Mouse (Mus musculus): ENCODE results near the gene Ppp2r1b. TPM values are rescaled to one million over a fixed set of nuclear protein-coding genes. Genes with fewer than 3 reads are reported as not detected.

Ppp2r1b gene
- total RNA-seq, 2 experiments from 2014 or later: 35.8 to 35.9 TPM

GRCm38 (mm10) chr9:50835068-50835705 is 9.9 kb upstream of the Ppp2r1b start:
- no peak for DNase-seq (ENCODE audit: low spot score in 2 of 2)

GRCm38 (mm10) chr9:50836097-50836496 is 9.0 kb upstream of the Ppp2r1b start:
- no peak for DNase-seq (ENCODE audit: low spot score in 2 of 2)

- DNase-seq (ENCODE audit: low spot score in 2 of 2): no peak
Measured at GRCm38 (mm10) chr9:50841079-50841789, 3.9 kb upstream of the Ppp2r1b start.

- DNase-seq (ENCODE audit: low spot score in 2 of 2): no peak
Measured at GRCm38 (mm10) chr9:50845547-50845946, 446 bp downstream of the Ppp2r1b start.

GRCm38 (mm10) chr9:50847133-50847532 is 2.0 kb downstream of the Ppp2r1b start:
- no peak for DNase-seq (ENCODE audit: low spot score in 2 of 2)

GRCm38 (mm10) chr9:50847606-50848368 is 2.7 kb downstream of the Ppp2r1b start:
- DNase-seq (ENCODE audit: low spot score in 2 of 2): no peak

- no peak for DNase-seq (ENCODE audit: low spot score in 2 of 2)
Measured at GRCm38 (mm10) chr9:50848821-50849220, 3.7 kb downstream of the Ppp2r1b start.

- peak; percentile 67 to 79 for DNase-seq (ENCODE audit: low spot score in 2 of 2)
Measured at GRCm38 (mm10) chr9:50849249-50849648, 4.1 kb downstream of the Ppp2r1b start.

- DNase-seq (ENCODE audit: low spot score in 2 of 2): no peak
Measured at GRCm38 (mm10) chr9:50849755-50850154, 4.7 kb downstream of the Ppp2r1b start.

GRCm38 (mm10) chr9:50850271-50850670 is 5.2 kb downstream of the Ppp2r1b start:
- no peak for DNase-seq (ENCODE audit: low spot score in 2 of 2)

- DNase-seq (ENCODE audit: low spot score in 2 of 2): no peak
Measured at GRCm38 (mm10) chr9:50850713-50851112, 5.6 kb downstream of the Ppp2r1b start.

- DNase-seq (ENCODE audit: low spot score in 2 of 2): no peak
Measured at GRCm38 (mm10) chr9:50852634-50853349, 7.7 kb downstream of the Ppp2r1b start.

- no peak for DNase-seq (ENCODE audit: low spot score in 2 of 2)
Measured at GRCm38 (mm10) chr9:50854376-50854775, 9.3 kb downstream of the Ppp2r1b start.

GRCm38 (mm10) chr9:50855133-50855766 is 10.1 kb downstream of the Ppp2r1b start:
- no peak for DNase-seq (ENCODE audit: low spot score in 2 of 2)

- DNase-seq (ENCODE audit: low spot score in 2 of 2): no peak
Measured at GRCm38 (mm10) chr9:50855780-50856179, 10.7 kb downstream of the Ppp2r1b start.

- DNase-seq (ENCODE audit: low spot score in 2 of 2): peak; percentile 88 to 91
Measured at GRCm38 (mm10) chr9:50856341-50857081, 11.4 kb downstream of the Ppp2r1b start.

GRCm38 (mm10) chr9:50857082-50857641 is 12.1 kb downstream of the Ppp2r1b start:
- no peak for DNase-seq (ENCODE audit: low spot score in 2 of 2)

- DNase-seq (ENCODE audit: low spot score in 2 of 2): no peak
Measured at GRCm38 (mm10) chr9:50858681-50859080, 13.6 kb downstream of the Ppp2r1b start.

GRCm38 (mm10) chr9:50861119-50861839 is 16.2 kb downstream of the Ppp2r1b start:
- no peak for DNase-seq (ENCODE audit: low spot score in 2 of 2)
